Mouse (Mus musculus): Measurements from ENCODE around the gene Myrf.
"Not testable (repeated sequence)": the region's sequence is repeated elsewhere in the genome, so short reads cannot be mapped to it uniquely, and the experiment has no call there.

The Myrf gene

GRCm38 (mm10) chr19:10173844-10174539 lies 66.6 kb downstream of the Myrf start:
- no peak for DNase-seq

DNA sequence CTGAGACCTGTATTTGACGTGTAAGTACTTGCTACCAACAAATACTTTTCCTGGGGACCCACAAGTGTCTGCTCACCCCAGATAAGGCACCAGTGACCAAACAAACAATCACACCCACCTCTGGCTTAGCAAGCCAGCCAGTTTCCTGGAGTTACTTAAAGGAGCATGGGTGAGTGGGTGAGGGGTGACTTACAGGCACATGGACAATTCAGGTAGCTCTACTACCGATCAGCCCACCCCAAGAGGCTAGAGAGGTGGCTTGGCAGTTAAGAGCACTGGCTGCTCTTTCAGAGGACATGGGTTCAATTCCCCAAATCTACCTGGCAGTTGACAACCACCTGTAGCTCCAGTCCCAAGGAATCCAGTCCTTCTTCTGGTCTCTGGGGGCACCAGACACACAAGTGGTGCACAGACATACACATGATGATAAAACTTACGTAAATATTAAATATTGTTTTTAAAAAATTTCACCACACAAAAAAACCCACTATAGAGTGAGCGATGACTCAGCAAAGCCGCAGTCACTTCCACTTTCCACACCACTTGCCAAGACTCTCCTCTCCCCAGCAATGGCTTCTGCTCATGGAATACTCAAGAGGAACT lies 67.3 kb downstream of the Myrf start:
- no peak for DNase-seq

DNA sequence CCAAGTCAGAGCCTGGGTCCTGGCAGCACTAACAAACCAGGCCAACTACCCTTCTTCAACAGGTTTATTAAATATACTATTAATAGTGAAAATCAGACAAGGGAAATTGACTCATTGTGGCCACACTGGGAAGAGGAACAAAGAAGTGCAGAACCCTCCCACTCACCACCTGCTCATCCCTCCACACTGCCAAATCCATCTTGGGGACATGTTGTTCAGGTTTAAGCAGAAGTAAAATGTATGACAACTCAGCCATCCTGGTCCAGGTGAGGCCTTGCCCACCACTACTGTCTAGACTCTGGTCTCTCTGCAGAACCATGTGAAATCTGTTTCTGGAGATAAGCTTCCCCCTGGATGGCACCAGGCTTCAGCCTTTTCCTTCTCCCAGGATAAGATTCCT lies 68.7 kb downstream of the Myrf start:
- DNase-seq, result no peak

DNA sequence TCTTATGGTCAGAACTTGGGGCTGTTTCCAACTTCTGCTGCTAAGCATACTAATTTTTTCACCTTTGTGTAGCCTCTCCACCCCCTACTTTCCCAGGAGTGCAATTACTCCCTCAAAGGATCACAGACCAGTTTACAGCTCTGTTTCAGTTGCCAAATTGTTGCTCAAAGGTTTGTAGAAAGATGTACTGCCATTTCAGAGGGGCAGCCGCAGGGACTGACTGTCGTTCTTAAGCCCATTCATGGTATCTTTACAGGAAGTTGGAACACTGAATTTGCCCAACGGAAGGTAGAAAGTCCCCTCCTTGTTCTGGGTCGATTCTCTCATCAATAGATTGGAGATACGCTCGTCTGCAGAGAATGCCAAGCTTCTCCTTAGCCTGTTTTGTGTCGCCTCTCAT lies 69.2 kb downstream of the Myrf start:
- no peak for DNase-seq

GRCm38 (mm10) chr19:10170466-10170865 lies 70.1 kb downstream of the Myrf start:
- no peak for DNase-seq

DNA sequence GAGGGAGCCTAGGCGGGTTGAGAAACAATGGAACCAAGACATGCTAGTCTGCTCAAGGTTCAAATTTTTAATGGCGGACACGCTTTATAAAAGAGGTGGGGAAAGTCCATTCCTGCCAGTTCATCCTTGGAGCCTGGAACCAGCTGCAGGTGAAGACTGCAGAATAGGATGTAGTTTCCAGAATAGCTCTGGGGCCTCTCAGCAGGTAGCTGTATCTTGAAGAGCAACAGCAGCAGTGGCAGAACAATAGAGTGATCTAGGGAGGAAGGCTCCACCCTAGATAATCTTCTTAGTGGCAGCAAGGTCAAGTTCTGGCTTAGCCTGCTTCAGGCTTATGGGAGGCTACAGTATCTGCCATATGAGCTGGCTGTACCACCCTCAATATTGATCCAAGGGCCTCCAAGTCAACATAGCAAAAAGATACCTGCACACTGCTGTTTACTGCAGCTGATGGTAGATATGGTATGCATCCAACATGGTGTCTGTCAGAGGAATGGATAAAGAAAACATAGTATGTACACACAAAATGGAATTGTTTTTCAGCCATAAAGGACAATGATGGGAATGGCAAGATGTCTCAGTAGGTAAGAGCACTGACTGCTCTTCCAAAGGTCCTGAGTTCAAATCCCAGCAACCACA lies 70.7 kb downstream of the Myrf start:
- not testable (repeated sequence) for DNase-seq

DNA sequence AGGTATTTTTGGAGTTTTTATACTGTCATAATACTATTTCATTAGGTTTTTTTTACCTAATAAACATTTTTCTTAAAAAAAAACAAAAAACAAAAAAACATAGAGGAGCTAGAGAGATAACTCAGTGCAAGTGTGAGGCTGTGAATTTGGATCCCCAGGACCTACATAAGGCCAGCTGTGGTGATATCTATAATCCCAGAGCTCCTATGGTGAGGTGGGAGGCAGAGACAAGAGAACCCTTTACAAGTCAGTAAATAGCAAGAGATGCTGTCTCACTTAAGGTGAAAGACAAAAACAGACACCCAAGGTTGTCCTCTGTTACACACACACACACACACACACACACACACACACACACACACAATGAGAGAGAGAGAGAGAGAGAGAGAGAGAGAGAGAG lies 71.4 kb downstream of the Myrf start:
- no peak for DNase-seq

DNA sequence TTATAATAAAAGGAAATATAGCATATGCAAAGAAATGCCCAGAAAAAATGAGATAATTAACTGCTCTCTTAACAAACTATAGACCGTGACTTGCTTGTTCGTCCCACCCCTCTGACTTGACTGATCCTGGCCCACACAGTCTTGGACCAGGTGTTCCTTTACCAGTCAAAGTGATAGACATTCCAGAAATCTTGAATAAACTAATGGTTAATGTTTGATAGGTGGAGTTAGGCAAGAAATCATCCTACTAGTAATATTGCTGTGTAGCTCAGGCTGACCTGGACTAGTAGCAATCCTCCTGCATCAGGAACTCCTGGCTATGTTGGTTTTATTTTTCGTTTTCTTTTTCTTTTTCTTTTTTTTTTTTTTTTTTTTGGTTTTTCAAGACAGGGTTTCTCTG lies 72.1 kb downstream of the Myrf start:
- DNase-seq, result no peak

DNA sequence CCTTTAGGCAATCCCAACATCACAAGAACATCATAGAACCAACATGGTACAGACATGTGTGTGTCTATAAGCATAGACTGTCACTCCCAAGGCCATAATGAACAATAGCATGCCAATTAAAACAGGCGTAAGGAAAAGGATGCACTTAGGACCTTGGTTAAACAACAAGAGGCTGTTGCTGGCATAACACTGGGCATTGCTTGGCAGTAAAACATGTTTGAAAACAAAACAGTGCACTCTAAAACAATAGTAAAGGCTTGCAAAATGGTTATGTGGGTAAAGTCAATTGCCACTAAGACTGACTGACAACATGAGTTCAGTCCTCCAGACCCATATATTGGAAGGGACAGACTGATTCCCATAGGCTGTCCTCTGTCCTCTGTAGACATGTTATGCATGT lies 72.6 kb downstream of the Myrf start:
- DNase-seq, result no peak

GRCm38 (mm10) chr19:10167112-10167511 lies 73.4 kb downstream of the Myrf start:
- no peak for DNase-seq

- not testable (repeated sequence) for DNase-seq
Observed at GRCm38 (mm10) chr19:10165928-10166327, 74.6 kb downstream of the Myrf start.

DNA sequence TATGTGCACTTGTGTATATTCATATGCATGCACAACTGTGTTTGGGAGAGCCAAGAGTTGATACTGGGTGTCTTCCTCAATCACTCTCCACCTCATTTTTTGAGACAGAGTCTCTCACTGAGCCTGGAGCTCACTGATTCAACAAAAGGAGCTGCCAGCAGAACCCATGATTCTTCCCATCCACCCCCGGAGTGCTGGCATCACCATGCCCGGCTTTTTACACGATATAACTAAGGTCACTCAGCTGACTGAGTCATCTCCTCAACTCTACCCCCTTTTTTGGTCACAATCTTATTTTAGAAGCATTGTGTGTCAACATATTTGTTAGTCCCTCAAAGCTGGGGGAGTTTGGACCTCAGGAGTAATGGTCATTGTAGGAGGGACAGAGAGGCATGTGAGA lies 76.7 kb downstream of the Myrf start:
- DNase-seq, result no peak
